Mouse (Mus musculus) spleen, adult 2 months (tissue): ENCODE measurements around the gene Trhr2. TPM values are rescaled to one million over a fixed set of nuclear protein-coding genes. Genes with fewer than 3 reads are reported as not detected.

Experiments used
- DNase-seq, 2 experiments: peaks; one replicate each; pipeline versions ENCODE4 v3.0.0 to v3.0.0-alpha.2; 2012 to 2021; ENCODE audit warnings: low spot score in 2 of 2, low read depth in 1 of 2
- H3K27ac ChIP-seq: fragments of 200-500 bp; 2 replicates; pipeline ENCODE4 v1.5.1; 2012; ENCODE audit warnings: low read length, inconsistent platforms; ENCODE audit not compliant: insufficient read depth
- H3K27me3 ChIP-seq: fragments of 200-500 bp; 2 replicates; pipeline ENCODE4 v1.6.1; 2012; ENCODE audit warnings: mild to moderate bottlenecking, moderate library complexity, low read length, inconsistent platforms; ENCODE audit not compliant: control insufficient read depth, insufficient read depth
- H3K36me3 ChIP-seq: fragments of 200-500 bp; 2 replicates; pipeline ENCODE4 v1.6.1; 2012; ENCODE audit warnings: mild to moderate bottlenecking, low read length, inconsistent platforms; ENCODE audit not compliant: control insufficient read depth, insufficient read depth
- H3K4me1 ChIP-seq: fragments of 200-500 bp; 2 replicates; pipeline ENCODE4 v1.6.1; 2011; ENCODE audit warnings: inconsistent platforms; ENCODE audit not compliant: control insufficient read depth, insufficient read depth, insufficient read length
- H3K4me3 ChIP-seq: fragments of 200-500 bp; 2 replicates; pipeline ENCODE4 v1.5.1; 2011; ENCODE audit warnings: mild to moderate bottlenecking, inconsistent platforms; ENCODE audit not compliant: insufficient read depth, insufficient read length; ENCODE audit errors: extremely low read depth
- CTCF ChIP-seq: fragments of 200-500 bp; IDR thresholded peaks from 2 replicates; pipeline ENCODE4 v1.5.1; 2011; ENCODE audit warnings: mild to moderate bottlenecking, inconsistent platforms; ENCODE audit not compliant: insufficient read depth, insufficient read length, insufficient replicate concordance; ENCODE audit errors: extremely low read depth
- POLR2A ChIP-seq: fragments of 200-500 bp; IDR thresholded peaks from 2 replicates; pipeline ENCODE4 v1.6.1; 2011; ENCODE audit warnings: low read depth, low read length, inconsistent platforms
- WGBS: fragments of 180-500 bp; shearing (Covaris S2); methylation state at CpG from one replicate; pipeline ENCODE4 v1.1.7; 2018; 5-methylcytosine and 5-hydroxymethylcytosine counted together
- polyA plus RNA-seq: library from polyadenylated mRNA; depleted of rRNA; stranded (reverse); fragments of >200 nt; gene quantifications from 2 replicates; pipeline ENCODE4 v1.2.3, GENCODE M21; 2012

Trhr2 gene
- polyA plus RNA-seq, 1 experiment: not detected

DNA sequence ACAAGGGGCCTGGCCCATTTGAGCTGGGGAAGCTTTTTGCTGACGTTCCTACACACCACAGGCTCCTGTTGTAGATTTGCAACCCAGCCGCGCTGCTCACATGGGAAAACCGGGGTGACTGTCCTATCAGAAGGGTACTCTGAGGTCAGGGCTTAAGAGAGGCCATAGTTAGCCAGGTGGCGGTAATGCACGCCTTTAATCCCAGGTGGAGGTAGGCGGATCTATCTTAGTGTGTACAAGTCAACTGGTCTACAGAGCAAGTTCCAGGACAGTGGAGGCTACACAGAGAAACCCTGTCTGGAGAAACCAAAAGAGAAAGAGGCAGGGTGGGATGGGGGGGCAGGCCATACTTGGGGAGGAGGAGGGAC, 40.9 kb downstream of the Trhr2 start:
- Histone ChIP-seq H3K27me3 (no peaks in the 10 kb centered on the region), H3K4me1 (peaks cover 17% of the 10 kb centered on the region), H3K36me3 (no peaks in the 10 kb centered on the region), H3K27ac (peak overlapping the region; percentile 6; the same call in 1 of the 2 replicates), H3K4me3 (no peak overlapping the region)
- TF ChIP-seq CTCF (no peak), POLR2A (no peak)
- no peak for DNase-seq
- WGBS: 69% methylated on average over 7 of the region's 7 CpGs

DNA sequence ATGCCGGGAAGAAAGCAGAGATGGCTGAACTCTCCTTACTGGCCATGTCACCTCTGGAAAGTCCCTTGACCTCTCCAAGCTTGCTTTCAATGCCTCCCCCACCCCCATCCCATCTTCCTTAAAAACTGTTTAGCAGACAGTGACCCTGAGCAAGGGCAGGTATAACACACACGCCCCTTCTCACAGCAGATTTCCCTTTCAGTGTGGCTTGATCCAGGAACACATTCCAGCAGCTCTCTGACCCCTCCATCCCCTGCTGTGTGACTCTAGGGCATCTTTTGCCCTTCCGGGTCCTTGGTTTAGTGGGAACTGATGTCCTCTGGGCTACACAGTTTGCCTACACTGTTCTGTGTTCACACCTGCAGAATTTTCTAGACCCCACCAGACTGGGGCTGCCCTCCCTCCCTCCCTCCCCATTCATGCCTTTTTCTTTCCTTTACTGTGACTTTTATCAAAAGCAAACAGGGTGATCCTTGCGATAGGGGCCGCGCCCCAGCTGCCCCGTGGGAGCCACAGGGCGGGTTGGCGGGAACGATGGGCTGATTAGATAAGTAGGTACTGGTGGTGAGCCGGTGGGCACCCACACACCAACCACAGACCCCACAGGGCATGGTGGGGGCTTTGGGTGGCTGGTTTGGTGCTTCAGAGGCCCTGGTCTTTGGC, 41.4 kb downstream of the Trhr2 start:
- peak overlapping the region; percentile 6; the same call in 1 of the 2 replicates for H3K27ac ChIP-seq
- no peak overlapping the region for H3K4me3 ChIP-seq
- WGBS: 72% methylated on average over 11 of the region's 11 CpGs
- TF ChIP-seq CTCF: no peak
- no peak for TF ChIP-seq POLR2A
- H3K27me3 ChIP-seq: no peaks in the 10 kb centered on the region
- H3K4me1 ChIP-seq: peaks cover 21% of the 10 kb centered on the region
- H3K36me3 ChIP-seq: no peaks in the 10 kb centered on the region
- no peak for DNase-seq

DNA sequence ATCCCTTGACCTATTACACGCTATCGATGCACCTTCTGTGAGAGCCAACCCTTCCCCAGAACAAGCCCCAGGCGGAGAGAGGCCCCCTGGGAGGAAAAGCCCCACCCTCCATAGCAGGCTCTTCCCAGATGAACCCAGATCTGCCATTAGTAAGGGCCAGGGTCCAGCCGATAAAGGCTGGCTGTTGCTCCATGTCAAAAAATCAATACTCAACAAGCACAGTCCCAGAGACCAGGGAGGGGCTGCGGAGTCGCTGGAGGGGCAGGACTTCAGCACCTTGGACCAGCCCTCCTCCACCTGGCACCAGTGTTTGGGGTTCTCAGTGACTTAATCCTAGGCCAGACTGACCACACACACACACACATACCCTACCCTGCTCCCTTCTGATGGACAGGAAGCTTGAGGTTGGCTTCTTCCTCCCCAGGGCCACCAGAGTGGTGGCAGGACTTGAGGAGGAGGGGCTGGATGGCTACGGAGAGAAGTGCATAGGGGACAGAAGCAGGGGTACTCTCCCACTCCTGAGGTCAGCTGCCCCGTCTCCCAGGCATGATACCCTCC, 42.5 kb downstream of the Trhr2 start:
- Histone ChIP-seq H3K4me3 (no peak overlapping the region), H3K27ac (0 out of 2 replicates have a peak overlapping the region, but pooled peaks have one; percentile 7), H3K27me3 (no peaks in the 10 kb centered on the region), H3K36me3 (no peaks in the 10 kb centered on the region), H3K4me1 (peaks cover 16% of the 10 kb centered on the region)
- WGBS: 60% methylated on average over 8 of the region's 8 CpGs
- TF ChIP-seq POLR2A: no peak
- TF ChIP-seq CTCF: no peak
- no peak for DNase-seq

DNA sequence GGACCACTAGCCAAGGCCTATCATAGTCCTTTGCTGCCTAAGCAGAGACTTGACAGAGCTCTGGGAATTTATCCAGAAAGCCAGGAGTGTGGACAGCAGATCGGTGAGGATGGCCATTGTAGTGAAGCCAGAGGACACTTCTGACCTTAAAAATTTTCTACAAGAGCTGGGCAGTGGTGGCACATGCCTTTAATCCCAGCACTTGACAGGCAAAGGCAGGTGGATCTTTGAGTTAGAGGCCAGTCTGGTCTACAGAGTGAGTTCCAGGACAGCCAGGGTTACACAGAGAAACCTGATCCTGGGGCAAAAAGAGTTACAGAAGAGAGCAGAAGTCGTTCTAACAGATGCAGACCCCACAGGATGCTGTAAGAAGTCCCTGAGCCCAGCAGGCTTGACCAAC, 44.1 kb downstream of the Trhr2 start:
- TF ChIP-seq POLR2A (no peak), CTCF (no peak)
- no peak for DNase-seq
- peaks cover 16% of the 10 kb centered on the region for H3K4me1 ChIP-seq
- WGBS: 80% methylated on average over 2 of the region's 2 CpGs
- H3K27ac ChIP-seq: no peak overlapping the region
- no peak overlapping the region for H3K4me3 ChIP-seq
- no peaks in the 10 kb centered on the region for H3K36me3 ChIP-seq
- no peaks in the 10 kb centered on the region for H3K27me3 ChIP-seq

DNA sequence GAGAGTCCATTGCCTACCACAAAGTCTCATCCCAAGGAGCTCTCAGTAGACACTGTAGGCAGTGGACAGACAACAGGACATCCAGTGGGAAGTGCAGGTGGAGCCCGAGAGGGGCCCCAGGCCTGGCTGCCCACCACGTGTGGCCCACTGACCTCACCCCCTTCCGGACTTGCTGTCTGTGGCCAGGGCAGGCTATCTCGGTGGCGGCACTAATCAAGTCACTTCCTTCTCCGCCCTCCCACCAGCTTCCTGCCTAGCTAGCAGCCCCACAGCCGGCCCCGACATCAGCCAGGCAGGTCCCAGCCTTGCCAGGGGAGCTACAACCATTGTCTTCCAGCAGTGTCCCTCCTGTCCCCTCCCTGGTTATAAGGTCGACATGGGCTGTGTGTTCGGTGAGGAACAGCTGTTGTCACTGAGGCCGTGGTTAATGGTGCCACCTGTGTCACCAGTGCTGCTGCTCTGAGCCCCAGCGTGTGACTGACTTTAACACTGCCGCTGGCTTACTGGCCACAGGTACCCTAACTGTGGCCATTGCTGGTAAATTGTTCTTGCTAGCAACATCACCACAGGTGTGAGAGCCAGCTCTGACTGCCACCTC, 45.5 kb downstream of the Trhr2 start:
- Histone ChIP-seq H3K4me3 (peak overlapping the region; percentile 7; the same call in 1 of the 2 replicates), H3K27ac (peak overlapping the region; percentile 60), H3K36me3 (no peaks in the 10 kb centered on the region), H3K4me1 (peaks cover 16% of the 10 kb centered on the region), H3K27me3 (no peaks in the 10 kb centered on the region)
- DNase-seq: peak in 1 of 2 experiments; percentile 45
- WGBS: 22% methylated on average over 13 of the region's 13 CpGs
- no peak for TF ChIP-seq POLR2A
- TF ChIP-seq CTCF: no peak

DNA sequence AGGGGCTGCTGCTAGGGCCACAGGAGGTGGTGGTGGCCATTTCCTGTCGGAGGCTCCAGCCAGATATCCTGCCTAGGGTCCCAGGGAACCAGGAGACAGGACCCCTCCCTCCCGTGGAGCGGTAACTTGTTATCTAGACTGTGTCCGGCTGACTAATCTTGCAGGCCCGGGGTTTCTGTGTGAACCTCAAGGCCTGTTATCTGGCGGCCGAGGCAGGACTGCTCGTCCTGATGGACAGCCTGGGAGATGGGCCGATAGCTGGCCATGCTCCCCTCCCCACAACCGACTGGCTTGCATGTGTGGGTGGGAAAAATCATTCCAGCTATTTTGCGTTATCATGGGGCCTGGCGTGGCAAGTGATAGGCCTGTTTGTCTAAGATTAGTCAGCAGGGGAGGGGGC, 47.2 kb downstream of the Trhr2 start:
- H3K36me3 ChIP-seq: no peaks in the 10 kb centered on the region
- no peaks in the 10 kb centered on the region for H3K27me3 ChIP-seq
- H3K27ac ChIP-seq: no peak overlapping the region; the same call in 1 of the 2 replicates
- 86% methylated on average over 12 of the region's 12 CpGs for WGBS
- H3K4me1 ChIP-seq: peaks cover 16% of the 10 kb centered on the region
- TF ChIP-seq CTCF (no peak), POLR2A (no peak)
- no peak for DNase-seq
- H3K4me3 ChIP-seq: no peak overlapping the region

DNA sequence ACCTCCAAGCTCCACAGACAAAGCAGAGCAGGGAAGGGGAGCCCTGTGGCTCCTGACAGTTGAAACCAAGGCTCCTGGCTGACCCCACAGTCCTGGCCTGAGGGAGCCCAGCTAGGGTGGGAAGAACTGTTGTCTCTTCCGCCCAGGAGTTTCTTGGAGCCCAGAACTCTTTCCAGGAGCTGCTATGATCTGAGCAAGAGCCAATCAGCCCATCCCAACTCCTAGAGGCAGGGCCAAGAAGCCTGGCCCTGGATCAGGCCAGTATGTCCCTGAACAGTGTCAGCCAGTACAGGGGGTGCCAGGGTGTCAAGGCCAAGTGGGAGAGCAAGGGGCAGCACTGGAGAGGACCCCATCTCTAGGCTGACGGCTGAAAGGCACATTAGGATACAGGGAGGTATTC, 48.0 kb downstream of the Trhr2 start:
- no peak for TF ChIP-seq POLR2A
- TF ChIP-seq CTCF: no peak
- Histone ChIP-seq H3K4me1 (peaks cover 11% of the 10 kb centered on the region), H3K36me3 (peaks cover 1% of the 10 kb centered on the region; the same call in 1 of the 2 replicates), H3K27me3 (no peaks in the 10 kb centered on the region), H3K4me3 (no peak overlapping the region), H3K27ac (no peak overlapping the region)
- DNase-seq: no peak
- 86% methylated on average over 2 of the region's 2 CpGs for WGBS
